Mouse (Mus musculus) MEL (cell line): ENCODE data around the gene Gpn2. TPM values are rescaled to one million over a fixed set of nuclear protein-coding genes. Genes with fewer than 3 reads are reported as not detected.

Experiments
- DNase-seq: peaks from one replicate; pipeline ENCODE4 v3.0.0; 2011; ENCODE audit warnings: low read depth, low spot score
- H3K27ac ChIP-seq: 2 replicates; pipeline ENCODE4 v1.5.1; 2012; ENCODE audit warnings: low read depth, mild to moderate bottlenecking, control low read depth, low read length, moderate library complexity; ENCODE audit not compliant: control insufficient read depth
- H3K27me3 ChIP-seq, 2 experiments: fragments of 150-350 bp in 1 of 2; sonication (generic) in 1 of 2; 2 replicates each; pipeline ENCODE4 v1.6.1; 2012; ENCODE audit warnings: low read length in 2 of 2, mild to moderate bottlenecking in 2 of 2, improper control_type of control experiment in 1 of 2, moderate library complexity in 1 of 2; ENCODE audit not compliant: insufficient read depth in 2 of 2, control insufficient read depth in 1 of 2
- H3K36me3 ChIP-seq, 2 experiments: 2 replicates each; pipeline ENCODE4 v1.6.1; 2012 to 2014; ENCODE audit warnings: low read length in 2 of 2, improper control_type of control experiment in 1 of 2, inconsistent platforms in 1 of 2, mild to moderate bottlenecking in 1 of 2; ENCODE audit not compliant: insufficient read depth in 2 of 2, control insufficient read depth in 1 of 2
- H3K4me1 ChIP-seq, 2 experiments: fragments of 150-350 bp in 1 of 2; sonication (generic) in 1 of 2; 2 replicates each; pipeline ENCODE4 v1.6.1; 2012; ENCODE audit warnings: low read length in 2 of 2, improper control_type of control experiment in 1 of 2, mild to moderate bottlenecking in 1 of 2; ENCODE audit not compliant: insufficient read depth in 2 of 2, control insufficient read depth in 1 of 2
- H3K4me3 ChIP-seq, 2 experiments: fragments of 150-350 bp in 1 of 2; sonication (generic) in 1 of 2; 2 replicates each; pipeline ENCODE4 v1.5.1; 2012; ENCODE audit warnings: low read depth in 2 of 2, low read length in 2 of 2, mild to moderate bottlenecking in 2 of 2, moderate library complexity in 2 of 2, control low read depth in 1 of 2, improper control_type of control experiment in 1 of 2; ENCODE audit not compliant: control insufficient read depth in 1 of 2, insufficient read depth in 1 of 2
- H3K79me2 ChIP-seq: 2 replicates; pipeline ENCODE4 v1.6.1; 2012; ENCODE audit warnings: mild to moderate bottlenecking, low read length, moderate library complexity; ENCODE audit not compliant: control insufficient read depth, poor library complexity, insufficient read depth
- H3K9ac ChIP-seq: 2 replicates; pipeline ENCODE4 v1.6.1; 2012; ENCODE audit warnings: low read depth, mild to moderate bottlenecking, control low read depth, low read length, moderate library complexity; ENCODE audit not compliant: control insufficient read depth, poor library complexity, severe bottlenecking
- H3K9me3 ChIP-seq: fragments of 150-350 bp; sonication (generic); replicated peaks from 2 replicates; pipeline ENCODE4 v1.6.1; 2012; ENCODE audit warnings: mild to moderate bottlenecking, low read length, improper control_type of control experiment, moderate library complexity; ENCODE audit not compliant: insufficient read depth
- CTCF ChIP-seq, 3 experiments: IDR thresholded peaks in 2 of 3; conservative IDR thresholded peaks in 1 of 3; 2 replicates each; pipeline ENCODE4 v1.5.1; 2011 to 2012; ENCODE audit warnings: low read length in 3 of 3, low read depth in 2 of 3, mild to moderate bottlenecking in 2 of 3, improper control_type of control experiment in 1 of 3, inconsistent platforms in 1 of 3, mixed read lengths in 1 of 3, moderate library complexity in 1 of 3; ENCODE audit not compliant: control insufficient read depth in 1 of 3, insufficient read depth in 1 of 3, poor library complexity in 1 of 3, severe bottlenecking in 1 of 3
- ELF1 ChIP-seq: IDR thresholded peaks from 2 replicates; pipeline ENCODE4 v1.6.1; 2014; ENCODE audit warnings: low read depth, mild to moderate bottlenecking, inconsistent platforms, low read length, improper control_type of control experiment, moderate library complexity
- ETS1 ChIP-seq: IDR thresholded peaks from 2 replicates; pipeline ENCODE4 v1.6.1; 2012; ENCODE audit warnings: low read depth, mild to moderate bottlenecking, inconsistent platforms, low read length, improper control_type of control experiment, moderate library complexity
- GABPA ChIP-seq: IDR thresholded peaks from 2 replicates; pipeline ENCODE4 v1.6.1; 2012; ENCODE audit warnings: low read depth, mild to moderate bottlenecking, inconsistent platforms, low read length, improper control_type of control experiment, moderate library complexity
- HCFC1 ChIP-seq: IDR thresholded peaks from 2 replicates; pipeline ENCODE4 v1.6.1; 2012; ENCODE audit warnings: low read depth, mild to moderate bottlenecking, inconsistent platforms, low read length, improper control_type of control experiment, moderate library complexity
- JUND ChIP-seq: IDR thresholded peaks from 2 replicates; pipeline ENCODE4 v1.6.1; 2011; ENCODE audit warnings: low read depth, mild to moderate bottlenecking, improper control_type of control experiment, low read length
- KAT2A ChIP-seq: conservative IDR thresholded peaks from 2 replicates; pipeline ENCODE4 v1.6.1; 2012; ENCODE audit warnings: low read depth, low read length, improper control_type of control experiment, inconsistent platforms
- MAFK ChIP-seq: IDR thresholded peaks from 2 replicates; pipeline ENCODE4 v1.6.1; 2011; ENCODE audit warnings: low read depth, mild to moderate bottlenecking, low read length, improper control_type of control experiment, borderline replicate concordance
- MAZ ChIP-seq: IDR thresholded peaks from 2 replicates; pipeline ENCODE4 v1.6.1; 2012; ENCODE audit warnings: low read depth, mild to moderate bottlenecking, inconsistent platforms, low read length, improper control_type of control experiment
- MXI1 ChIP-seq: IDR thresholded peaks from 2 replicates; pipeline ENCODE4 v1.6.1; 2011; ENCODE audit warnings: mild to moderate bottlenecking, low read depth, low read length, improper control_type of control experiment
- MYB ChIP-seq: IDR thresholded peaks from 2 replicates; pipeline ENCODE4 v1.6.1; 2011; ENCODE audit warnings: mild to moderate bottlenecking, low read depth, low read length, improper control_type of control experiment
- MYC ChIP-seq: IDR thresholded peaks from 2 replicates; pipeline ENCODE4 v1.6.1; 2011; ENCODE audit warnings: low read depth, mild to moderate bottlenecking, low read length, improper control_type of control experiment, moderate library complexity
- NELFE ChIP-seq: IDR thresholded peaks from 2 replicates; pipeline ENCODE4 v1.6.1; 2011; ENCODE audit warnings: low read depth, low read length, improper control_type of control experiment
- NRF1 ChIP-seq: IDR thresholded peaks from 2 replicates; pipeline ENCODE4 v1.6.1; 2014; ENCODE audit warnings: low read depth, mild to moderate bottlenecking, inconsistent platforms, low read length, improper control_type of control experiment, moderate library complexity; ENCODE audit not compliant: poor library complexity, insufficient read depth, severe bottlenecking
- POLR2AphosphoS5 ChIP-seq: IDR thresholded peaks from 2 replicates; pipeline ENCODE4 v1.6.1; 2012; ENCODE audit warnings: low read depth, borderline replicate concordance, mild to moderate bottlenecking, inconsistent platforms, low read length, moderate library complexity, mixed read lengths
- RAD21 ChIP-seq: IDR thresholded peaks from 2 replicates; pipeline ENCODE4 v1.6.1; 2011; ENCODE audit warnings: mild to moderate bottlenecking, low read depth, low read length, improper control_type of control experiment
- TBP ChIP-seq: IDR thresholded peaks from 2 replicates; pipeline ENCODE4 v1.8.0; 2011; ENCODE audit warnings: low read depth, low read length, improper control_type of control experiment
- UBTF ChIP-seq: IDR thresholded peaks from 2 replicates; pipeline ENCODE4 v1.6.1; 2012; ENCODE audit warnings: low read depth, mild to moderate bottlenecking, inconsistent platforms, low read length, improper control_type of control experiment, moderate library complexity, borderline replicate concordance; ENCODE audit not compliant: insufficient read depth
- USF2 ChIP-seq, 2 experiments: IDR thresholded peaks; 2 replicates each; pipeline ENCODE4 v1.6.1; 2011 to 2012; ENCODE audit warnings: improper control_type of control experiment in 2 of 2, low read length in 2 of 2, borderline replicate concordance in 1 of 2, inconsistent platforms in 1 of 2, low read depth in 1 of 2, mild to moderate bottlenecking in 1 of 2; ENCODE audit not compliant: insufficient read depth in 1 of 2
- ZC3H11A ChIP-seq: IDR thresholded peaks from 2 replicates; pipeline ENCODE4 v1.6.1; 2012; ENCODE audit warnings: low read depth, mild to moderate bottlenecking, inconsistent platforms, low read length, improper control_type of control experiment
- ZMIZ1 ChIP-seq: IDR thresholded peaks from 2 replicates; pipeline ENCODE4 v1.6.1; 2012; ENCODE audit warnings: low read depth, mild to moderate bottlenecking, inconsistent platforms, low read length, improper control_type of control experiment, moderate library complexity
- polyA plus RNA-seq, 2 experiments: library from polyadenylated mRNA; stranded (reverse) in 1 of 2; unstranded in 1 of 2; fragments of >175 nt in 1 of 2; fragments of >200 nt in 1 of 2; gene quantifications; 2 replicates each; pipeline versions ENCODE4 v1.2.1 to v1.2.4; 2012; ENCODE audit warnings: low replicate concordance in 2 of 2, low read depth in 1 of 2; ENCODE audit not compliant: insufficient read length in 2 of 2, insufficient read depth in 1 of 2, missing spikeins in 1 of 2
- total RNA-seq: library from RNA; depleted of rRNA; stranded (reverse); fragments of 300-350 nt; gene quantifications from 2 replicates; pipeline ENCODE4 v1.2.3, GENCODE M21; 2012

The Gpn2 gene
- total and polyA plus RNA-seq, 3 experiments = 28.6 to 43.3 TPM; not detected in 1

- Histone ChIP-seq H3K27me3 (no peaks in the 10 kb centered on the region), H3K9ac (no peak overlapping the region), H3K4me1 (peaks cover 0 to 3% of the 10 kb centered on the region in 2 experiments; a peak in 1 of 4 replicates), H3K79me2 (no peaks in the 10 kb centered on the region; the same call in 1 of the 2 replicates), H3K4me3 (no peak overlapping the region)
- DNase-seq = no peak
- TF ChIP-seq GABPA (no peak), MYB (no peak), ZC3H11A (no peak), NELFE (no peak)
- TF ChIP-seq, all 39 proteins: peak for 0
- H3K9me3 ChIP-seq = no peaks in the 10 kb centered on the region
- no peaks in the 10 kb centered on the region; a peak in 1 of 4 replicates for H3K36me3 ChIP-seq
- H3K27ac ChIP-seq = no peak overlapping the region
These were observed 18.9 kb downstream of the Gpn2 start for GRCm38 (mm10) chr4:133603056-133603455.

GRCm38 (mm10) chr4:133604175-133604574 lies 20.0 kb downstream of the Gpn2 start:
- no peak for DNase-seq
- Histone ChIP-seq H3K27ac (no peak overlapping the region), H3K36me3 (no peaks in the 10 kb centered on the region)

GRCm38 (mm10) chr4:133604856-133605255 lies 20.7 kb downstream of the Gpn2 start:
- H3K4me1 ChIP-seq = no peaks in the 10 kb centered on the region
- H3K27ac ChIP-seq = no peak overlapping the region
- TF ChIP-seq MYB (no peak), POLR2AphosphoS5 (no peak), USF2 (IDR thresholded peaks at IDR 0.05; ENCODE audit: borderline replicate concordance in 1 of 2, insufficient read depth in 1 of 2, low read depth in 1 of 2, low read length in 2 of 2) (no peak), MAFK (no peak), CTCF (IDR thresholded peaks at IDR 0.05 in 2 of 3, conservative IDR thresholded peaks at IDR 0.05 in 1 of 3; ENCODE audit: control insufficient read depth in 1 of 3, insufficient read depth in 1 of 3, low read depth in 2 of 3, low read length in 3 of 3, poor library complexity in 1 of 3, severe bottlenecking in 1 of 3) (no peak), MYC (no peak), UBTF (no peak), ETS1 (no peak), MAZ (no peak), NRF1 (no peak), KAT2A (no peak)
- no peaks in the 10 kb centered on the region for H3K79me2 ChIP-seq
- H3K27me3 ChIP-seq = no peaks in the 10 kb centered on the region
- H3K36me3 ChIP-seq = no peaks in the 10 kb centered on the region
- DNase-seq = no peak
- no peak overlapping the region for H3K4me3 ChIP-seq
- no peak overlapping the region for H3K9ac ChIP-seq
- no peaks in the 10 kb centered on the region for H3K9me3 ChIP-seq

More at GRCm38 (mm10) chr4:133604175-133604574, 20.0 kb downstream of the Gpn2 start:
- Histone ChIP-seq H3K27me3 (no peaks in the 10 kb centered on the region), H3K4me1 (no peaks in the 10 kb centered on the region), H3K4me3 (no peak overlapping the region)
- TF ChIP-seq MXI1 = no peak
- no peak for TF ChIP-seq TBP
- TF ChIP-seq HCFC1 = no peak
- TF ChIP-seq ELF1 = no peak
- no peak for TF ChIP-seq ZMIZ1
- TF ChIP-seq GABPA = no peak
- TF ChIP-seq USF2 (IDR thresholded peaks at IDR 0.05; ENCODE audit: borderline replicate concordance in 1 of 2, insufficient read depth in 1 of 2, low read depth in 1 of 2, low read length in 2 of 2) = no peak
- TF ChIP-seq RAD21 = no peak
- no peak for TF ChIP-seq CTCF (IDR thresholded peaks at IDR 0.05 in 2 of 3, conservative IDR thresholded peaks at IDR 0.05 in 1 of 3; ENCODE audit: control insufficient read depth in 1 of 3, insufficient read depth in 1 of 3, low read depth in 2 of 3, low read length in 3 of 3, poor library complexity in 1 of 3, severe bottlenecking in 1 of 3)
- no peak for TF ChIP-seq JUND
- TF ChIP-seq, all 39 proteins: peak for 0
- Histone ChIP-seq H3K79me2 (no peaks in the 10 kb centered on the region; the same call in 1 of the 2 replicates), H3K9me3 (no peaks in the 10 kb centered on the region), H3K9ac (no peak overlapping the region)
